27 mouse cellular contexts compared by ENCODE assay signal in genomic region chr4:125604494-125604893, GRCm38 (mm10).
DNase-seq lines count a peak whose midpoint lies in the region; ATAC-seq and TF ChIP-seq lines count a peak whose summit lies in the region.
"Had no signal": no experiment of that assay in that cellular context is flagged by ENCODE, and none has a peak within 500 bp of the region (broad histone marks: within the 10 kb centered on the region; RNA-seq: fewer than 3 reads in every experiment).

No protein-coding gene starts in this region.

- H3K36me3 ChIP-seq in midbrain, embryonic 13.5 days: no peaks in the 10 kb centered on the region
- no peaks in the 10 kb centered on the region for H3K36me3 ChIP-seq in midbrain, postnatal 0 days (ENCODE audit: insufficient read depth, low read length)
- H3K36me3 ChIP-seq: embryonic facial prominence, embryonic 12.5 days; heart, embryonic 10.5 days; heart, embryonic 15.5 days; liver, embryonic 15.5 days; midbrain, embryonic 15.5 days; neural tube, embryonic 12.5 days had no signal

- no peak overlapping the region for H3K9ac ChIP-seq in midbrain, embryonic 13.5 days (replicated peaks)
- H3K9ac ChIP-seq in midbrain, postnatal 0 days (replicated peaks; ENCODE audit: low read length, poor library complexity, severe bottlenecking): no peak overlapping the region
- H3K9ac ChIP-seq: embryonic facial prominence, embryonic 12.5 days; heart, embryonic 15.5 days; liver, embryonic 15.5 days; lung, embryonic 14.5 days; midbrain, embryonic 15.5 days; neural tube, embryonic 12.5 days had no signal

- peak; percentile 58 for DNase-seq in heart, adult 11 months
- DNase-seq in heart, postnatal 36 days: no peak
- no peak for DNase-seq in midbrain, postnatal 0 days (ENCODE audit: low spot score)
- DNase-seq in brain, embryonic 14.5 days (ENCODE audit: low read depth): peak; percentile 72
- no peak for DNase-seq in liver
- DNase-seq: adrenal gland, adult 8-10 months; B cell, adult 2 months; cerebellum, adult 9-10 months; cerebellum, postnatal 36 days; gastrocnemius, postnatal 14 days; kidney, adult 8-10 months; kidney, postnatal 4 days; layer of hippocampus, postnatal 36 days; left cerebral cortex, postnatal 4 days; lung, embryonic 14.5 days; lung, postnatal 14 days; right cerebral cortex, postnatal 14 days; thymus, postnatal 4 days had no signal

- no peak overlapping the region for H3K4me3 ChIP-seq in midbrain, embryonic 13.5 days (replicated peaks)
- H3K4me3 ChIP-seq in midbrain, postnatal 0 days (ENCODE audit: low read depth, low read length): no peak overlapping the region
- H3K4me3 ChIP-seq: embryonic facial prominence, embryonic 12.5 days; heart, embryonic 10.5 days; heart, embryonic 15.5 days; liver, embryonic 15.5 days; midbrain, embryonic 15.5 days; neural tube, embryonic 12.5 days had no signal

- intact Hi-C loops in heart, postnatal 36 days (cut with DNase I): no loop called here

- H3K4me1 ChIP-seq in midbrain, embryonic 13.5 days (replicated peaks): peaks cover 24% of the 10 kb centered on the region
- H3K4me1 ChIP-seq in midbrain, postnatal 0 days (ENCODE audit: insufficient read depth, low read length): no peaks in the 10 kb centered on the region; the same call in 1 of the 2 replicates
- H3K4me1 ChIP-seq: heart, embryonic 15.5 days; liver, embryonic 15.5 days had no signal

- no peak overlapping the region for H3K27ac ChIP-seq in midbrain, embryonic 13.5 days
- no peak overlapping the region for H3K27ac ChIP-seq in midbrain, postnatal 0 days (ENCODE audit: low read depth, low read length)
- H3K27ac ChIP-seq: embryonic facial prominence, embryonic 12.5 days; heart, embryonic 10.5 days; heart, embryonic 15.5 days; kidney, postnatal 0 days; liver, embryonic 15.5 days; midbrain, embryonic 15.5 days; neural tube, embryonic 12.5 days had no signal

- no peak overlapping the region for H3K4me2 ChIP-seq in midbrain, embryonic 13.5 days (replicated peaks)
- no peak overlapping the region for H3K4me2 ChIP-seq in midbrain, postnatal 0 days (ENCODE audit: low read depth, low read length, poor library complexity, severe bottlenecking)
- H3K4me2 ChIP-seq: embryonic facial prominence, embryonic 12.5 days; heart, embryonic 15.5 days; liver, embryonic 15.5 days; lung, embryonic 14.5 days; midbrain, embryonic 15.5 days; neural tube, embryonic 12.5 days had no signal

- peaks cover 9% of the 10 kb centered on the region; the same call in 1 of the 2 replicates for H3K27me3 ChIP-seq in midbrain, embryonic 13.5 days
- H3K27me3 ChIP-seq in midbrain, postnatal 0 days (ENCODE audit: insufficient read depth, low read length): no peaks in the 10 kb centered on the region
- H3K27me3 ChIP-seq: embryonic facial prominence, embryonic 12.5 days; liver, embryonic 15.5 days; midbrain, embryonic 15.5 days; neural tube, embryonic 12.5 days had no signal

- H3K9me3 ChIP-seq in midbrain, embryonic 13.5 days: no peaks in the 10 kb centered on the region
- no peaks in the 10 kb centered on the region for H3K9me3 ChIP-seq in midbrain, postnatal 0 days (ENCODE audit: low read length)
- H3K9me3 ChIP-seq: embryonic facial prominence, embryonic 12.5 days; heart, embryonic 10.5 days; heart, embryonic 15.5 days; liver, embryonic 15.5 days; midbrain, embryonic 15.5 days; neural tube, embryonic 12.5 days had no signal

- WGBS in midbrain, embryonic 13.5 days: 61% methylated on average over 7 of the region's 7 CpGs
- 46% methylated on average over 7 of the region's 7 CpGs for WGBS in midbrain, postnatal 0 days

- no peak for TF ChIP-seq POLR2A in brain, embryonic 14.5 days (IDR thresholded peaks at IDR 0.05; ENCODE audit: borderline replicate concordance, extremely low read depth, insufficient read depth, insufficient read length, poor library complexity, severe bottlenecking)

- TF ChIP-seq CTCF in midbrain, postnatal 0 days (IDR thresholded peaks at IDR 0.05): no peak
- TF ChIP-seq CTCF in brain, embryonic 14.5 days (IDR thresholded peaks at IDR 0.05; ENCODE audit: borderline replicate concordance, extremely low read depth, insufficient read depth, insufficient read length): no peak

- peak; percentile 31 for ATAC-seq in midbrain, embryonic 13.5 days
- no peak for ATAC-seq in midbrain, postnatal 0 days (ENCODE audit: low FRiP score)
- ATAC-seq: intestine, embryonic 16.5 days had no signal

Comparison
In these comparisons a context has a peak if more than half of its experiments do, and no peak if none do; other contexts are left out.
1. DNase-seq: peak in heart, adult 11 months (single experiment) and brain, embryonic 14.5 days (single experiment); none in heart, postnatal 36 days (0 of 2), midbrain, postnatal 0 days (single experiment) and liver (single experiment).